Mouse (Mus musculus) hindbrain, embryonic 13.5 days (tissue): ENCODE results near the gene Cstf2t. TPM values are rescaled to one million over a fixed set of nuclear protein-coding genes. Genes with fewer than 3 reads are reported as not detected.

ENCODE experiments used
- ATAC-seq: fragments of 200-750 bp; cut with Nextera tagmentation; 2 replicates; pipeline ENCODE4 v1.8.0; 2017; ENCODE audit warnings: moderate TSS enrichment; ENCODE audit not compliant: low FRiP score
- H3K27ac ChIP-seq: fragments of 300-500 bp; sonication (generic); 2 replicates; pipeline ENCODE4 v1.5.1; 2015; ENCODE audit warnings: inconsistent platforms, mild to moderate bottlenecking, moderate library complexity
- H3K27me3 ChIP-seq: fragments of 300-500 bp; sonication (generic); 2 replicates; pipeline ENCODE4 v1.6.1; 2015; ENCODE audit warnings: mild to moderate bottlenecking, inconsistent platforms
- H3K36me3 ChIP-seq: fragments of 300-500 bp; sonication (generic); 2 replicates; pipeline ENCODE4 v1.6.1; 2015; ENCODE audit warnings: mild to moderate bottlenecking, inconsistent platforms
- H3K4me1 ChIP-seq: fragments of 300-500 bp; sonication (generic); replicated peaks from 2 replicates; pipeline ENCODE4 v1.6.1; 2015; ENCODE audit warnings: inconsistent platforms
- H3K4me2 ChIP-seq: fragments of 300-500 bp; sonication (generic); 2 replicates; pipeline ENCODE4 v1.6.1; 2015; ENCODE audit warnings: inconsistent platforms, mild to moderate bottlenecking, moderate library complexity
- H3K4me3 ChIP-seq: fragments of 300-500 bp; sonication (generic); 2 replicates; pipeline ENCODE4 v1.5.1; 2015; ENCODE audit warnings: mild to moderate bottlenecking, inconsistent platforms
- H3K9ac ChIP-seq: fragments of 300-500 bp; sonication (generic); 2 replicates; pipeline ENCODE4 v1.6.1; 2015; ENCODE audit warnings: mild to moderate bottlenecking, inconsistent platforms
- H3K9me3 ChIP-seq: fragments of 300-500 bp; sonication (generic); 2 replicates; pipeline ENCODE4 v1.6.1; 2016; ENCODE audit warnings: inconsistent platforms
- WGBS: fragments of 180-500 bp; shearing (Covaris S2); methylation state at CpG from one replicate; pipeline ENCODE4 v1.1.7; 2015; 5-methylcytosine and 5-hydroxymethylcytosine counted together
- polyA plus RNA-seq: library from polyadenylated mRNA; unstranded; fragments of >200 nt; fragmentation: Nextera tagmentation; extraction: Ambion mirVana; gene quantifications from 2 replicates; pipeline ENCODE4 v1.2.1, GENCODE M21; 2015

The Cstf2t gene
- polyA plus RNA-seq, 1 experiment from 2014 or later, result 73.2 TPM

- peaks cover 40% of the 10 kb centered on the region for H3K36me3 ChIP-seq
- peak overlapping the region; percentile 76 for H3K4me3 ChIP-seq
- H3K9ac ChIP-seq, result peak overlapping the region; percentile 87
- H3K9me3 ChIP-seq, result no peaks in the 10 kb centered on the region
- ATAC-seq, result no peak
- H3K4me2 ChIP-seq, result peak overlapping the region; percentile 92
- no peak overlapping the region; the same call in 1 of the 2 replicates for H3K27ac ChIP-seq
- peaks cover 29% of the 10 kb centered on the region for H3K4me1 ChIP-seq
- H3K27me3 ChIP-seq, result no peaks in the 10 kb centered on the region
- 98% methylated on average over 8 of the region's 8 CpGs for WGBS
Measured at GRCm38 (mm10) chr19:31083761-31084160, 1.1 kb downstream of the Cstf2t start.

- Histone ChIP-seq H3K9me3 (no peaks in the 10 kb centered on the region), H3K27ac (no peak overlapping the region), H3K4me1 (no peaks in the 10 kb centered on the region), H3K4me2 (no peak overlapping the region), H3K4me3 (no peak overlapping the region), H3K27me3 (no peaks in the 10 kb centered on the region), H3K36me3 (no peaks in the 10 kb centered on the region), H3K9ac (no peak overlapping the region)
- ATAC-seq, result no peak
- WGBS, result 71% methylated on average over 3 of the region's 3 CpGs
Measured at GRCm38 (mm10) chr19:31097857-31098256, 15.2 kb downstream of the Cstf2t start.

- H3K4me3 ChIP-seq, result no peak overlapping the region
- ATAC-seq, result no peak
- H3K4me2 ChIP-seq, result no peak overlapping the region
- H3K27me3 ChIP-seq, result no peaks in the 10 kb centered on the region
- no peaks in the 10 kb centered on the region for H3K9me3 ChIP-seq
- H3K27ac ChIP-seq, result no peak overlapping the region
- no peak overlapping the region for H3K9ac ChIP-seq
- H3K36me3 ChIP-seq, result no peaks in the 10 kb centered on the region
- WGBS, result 93% methylated on average over 3 of the region's 3 CpGs
- H3K4me1 ChIP-seq, result no peaks in the 10 kb centered on the region
Measured at GRCm38 (mm10) chr19:31099369-31099768, 16.7 kb downstream of the Cstf2t start.

- Histone ChIP-seq H3K27me3 (no peaks in the 10 kb centered on the region), H3K27ac (no peak overlapping the region), H3K9ac (no peak overlapping the region), H3K36me3 (no peaks in the 10 kb centered on the region), H3K4me1 (no peaks in the 10 kb centered on the region), H3K9me3 (no peaks in the 10 kb centered on the region), H3K4me3 (no peak overlapping the region), H3K4me2 (no peak overlapping the region)
- ATAC-seq, result no peak
- 81% methylated on average over 6 of the region's 6 CpGs for WGBS
Measured at GRCm38 (mm10) chr19:31104764-31105163, 22.1 kb downstream of the Cstf2t start.

GRCm38 (mm10) chr19:31106036-31106435 is 23.4 kb downstream of the Cstf2t start:
- WGBS, result 32% methylated on average over 3 of the region's 3 CpGs
- Histone ChIP-seq H3K4me3 (no peak overlapping the region), H3K27me3 (no peaks in the 10 kb centered on the region), H3K4me1 (no peaks in the 10 kb centered on the region), H3K4me2 (no peak overlapping the region), H3K27ac (no peak overlapping the region), H3K9ac (no peak overlapping the region), H3K36me3 (no peaks in the 10 kb centered on the region), H3K9me3 (no peaks in the 10 kb centered on the region)
- no peak for ATAC-seq

- 43% methylated on average over 9 of the region's 9 CpGs for WGBS
- Histone ChIP-seq H3K4me3 (no peak overlapping the region), H3K9ac (no peak overlapping the region), H3K9me3 (no peaks in the 10 kb centered on the region), H3K4me1 (no peaks in the 10 kb centered on the region), H3K27me3 (no peaks in the 10 kb centered on the region), H3K27ac (no peak overlapping the region), H3K4me2 (no peak overlapping the region), H3K36me3 (no peaks in the 10 kb centered on the region)
- no peak for ATAC-seq
Measured at GRCm38 (mm10) chr19:31106835-31107554, 24.4 kb downstream of the Cstf2t start.

GRCm38 (mm10) chr19:31114690-31115089 is 32.1 kb downstream of the Cstf2t start:
- Histone ChIP-seq H3K9me3 (no peaks in the 10 kb centered on the region), H3K4me2 (no peak overlapping the region), H3K27ac (no peak overlapping the region), H3K9ac (no peak overlapping the region), H3K4me3 (no peak overlapping the region), H3K27me3 (no peaks in the 10 kb centered on the region), H3K4me1 (no peaks in the 10 kb centered on the region), H3K36me3 (no peaks in the 10 kb centered on the region)
- no peak for ATAC-seq
- WGBS, result 34% methylated on average over 4 of the region's 4 CpGs

GRCm38 (mm10) chr19:31124628-31125027 is 42.0 kb downstream of the Cstf2t start:
- H3K4me3 ChIP-seq, result no peak overlapping the region
- no peak overlapping the region for H3K4me2 ChIP-seq
- no peak for ATAC-seq
- H3K4me1 ChIP-seq, result no peaks in the 10 kb centered on the region
- H3K27me3 ChIP-seq, result no peaks in the 10 kb centered on the region
- 71% methylated on average over 3 of the region's 3 CpGs for WGBS
- no peaks in the 10 kb centered on the region for H3K9me3 ChIP-seq
- no peak overlapping the region for H3K9ac ChIP-seq
- no peaks in the 10 kb centered on the region for H3K36me3 ChIP-seq
- no peak overlapping the region for H3K27ac ChIP-seq

- WGBS, result 77% methylated on average over 8 of the region's 8 CpGs
- Histone ChIP-seq H3K9ac (no peak overlapping the region), H3K36me3 (no peaks in the 10 kb centered on the region), H3K4me3 (no peak overlapping the region), H3K27me3 (no peaks in the 10 kb centered on the region), H3K27ac (no peak overlapping the region), H3K4me2 (no peak overlapping the region), H3K4me1 (peaks cover 6% of the 10 kb centered on the region; the same call in 1 of the 2 replicates), H3K9me3 (no peaks in the 10 kb centered on the region)
- no peak for ATAC-seq
Measured at GRCm38 (mm10) chr19:31132614-31133013, 50.0 kb downstream of the Cstf2t start.

- no peaks in the 10 kb centered on the region for H3K36me3 ChIP-seq
- no peak overlapping the region for H3K27ac ChIP-seq
- 7% methylated on average over 2 of the region's 2 CpGs for WGBS
- no peaks in the 10 kb centered on the region for H3K9me3 ChIP-seq
- peaks cover 6% of the 10 kb centered on the region; the same call in 1 of the 2 replicates for H3K4me1 ChIP-seq
- H3K4me2 ChIP-seq, result no peak overlapping the region
- no peaks in the 10 kb centered on the region for H3K27me3 ChIP-seq
- no peak for ATAC-seq
- H3K4me3 ChIP-seq, result no peak overlapping the region
- H3K9ac ChIP-seq, result no peak overlapping the region
Measured at GRCm38 (mm10) chr19:31136316-31136715, 53.7 kb downstream of the Cstf2t start.
